Mouse (Mus musculus) midbrain, embryonic 15.5 days (tissue): Measurements from ENCODE around the gene Gm4779. TPM values are rescaled to one million over a fixed set of nuclear protein-coding genes. Genes with fewer than 3 reads are reported as not detected.
A peak's percentile ranks its signal among the peaks of the same experiment; 100 is the strongest.
"Not testable (repeated sequence)": the region's sequence is repeated elsewhere in the genome, so short reads cannot be mapped to it uniquely, and the experiment has no call there.

ENCODE experiments used
- ATAC-seq: fragments of 200-750 bp; cut with Nextera tagmentation; replicated peaks from 2 replicates; pipeline ENCODE4 v1.8.0; 2017; ENCODE audit warnings: moderate TSS enrichment
- H3K27ac ChIP-seq: fragments of 300-500 bp; sonication (generic); 2 replicates; pipeline ENCODE4 v1.5.1; 2015; ENCODE audit warnings: mild to moderate bottlenecking, inconsistent platforms
- H3K27me3 ChIP-seq: fragments of 300-500 bp; sonication (generic); replicated peaks from 2 replicates; pipeline ENCODE4 v1.6.1; 2015; ENCODE audit warnings: inconsistent platforms
- H3K36me3 ChIP-seq: fragments of 300-500 bp; sonication (generic); replicated peaks from 2 replicates; pipeline ENCODE4 v1.6.1; 2015; ENCODE audit warnings: inconsistent platforms
- H3K4me1 ChIP-seq: fragments of 300-500 bp; sonication (generic); 2 replicates; pipeline ENCODE4 v1.6.1; 2015; ENCODE audit warnings: inconsistent platforms
- H3K4me2 ChIP-seq: fragments of 300-500 bp; sonication (generic); 2 replicates; pipeline ENCODE4 v1.6.1; 2015; ENCODE audit warnings: inconsistent platforms, mild to moderate bottlenecking, moderate library complexity
- H3K4me3 ChIP-seq: fragments of 300-500 bp; sonication (generic); 2 replicates; pipeline ENCODE4 v1.5.1; 2015; ENCODE audit warnings: mild to moderate bottlenecking, inconsistent platforms
- H3K9ac ChIP-seq: fragments of 300-500 bp; sonication (generic); 2 replicates; pipeline ENCODE4 v1.6.1; 2015; ENCODE audit warnings: mild to moderate bottlenecking, inconsistent platforms
- H3K9me3 ChIP-seq: fragments of 300-500 bp; sonication (generic); 2 replicates; pipeline ENCODE4 v1.6.1; 2016; ENCODE audit warnings: inconsistent platforms
- WGBS: fragments of 180-500 bp; shearing (Covaris S2); methylation state at CpG from one replicate; pipeline ENCODE4 v1.1.7; 2015; ENCODE audit warnings: mixed read lengths; 5-methylcytosine and 5-hydroxymethylcytosine counted together
- polyA plus RNA-seq: library from polyadenylated mRNA; unstranded; fragments of >200 nt; fragmentation: Nextera tagmentation; extraction: Ambion mirVana; gene quantifications from 2 replicates; pipeline ENCODE4 v1.2.1, GENCODE M21; 2015

Gene Gm4779
- polyA plus RNA-seq: 0.08 and 0.10 TPM in 2 replicates

DNA sequence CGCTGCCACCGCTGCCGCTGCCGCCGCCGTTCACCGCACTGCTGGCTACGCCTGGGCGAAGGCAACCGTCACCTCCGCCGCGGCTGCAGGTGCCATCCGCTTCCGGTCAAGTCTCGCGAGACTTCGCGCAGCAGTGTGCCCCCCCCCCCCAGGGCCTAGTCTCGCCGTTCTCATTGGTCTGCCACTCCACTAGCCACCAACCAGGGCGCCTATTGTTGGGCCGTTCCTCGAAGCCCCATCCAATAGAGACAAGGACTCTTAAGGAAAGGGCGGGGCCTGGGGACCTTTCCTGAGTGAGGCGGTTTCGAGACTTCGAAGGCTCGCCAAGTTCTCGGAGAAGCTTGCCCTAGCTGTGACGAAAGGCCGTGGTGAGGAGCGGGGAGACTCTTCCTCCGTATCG is at the start of gene Gm4779, which contains the start of gene 8030474K03Rik:
Gene Gm4779 (minus strand): TSS at position 82 of the 400 bp plus-strand sequence.
Gene 8030474K03Rik (plus strand): TSS at position 315 of the 400 bp plus-strand sequence.
- Histone ChIP-seq H3K27ac (no peak within 1 kb of the TSS), H3K27me3 (no peaks in the 10 kb centered on the region), H3K9me3 (no peaks in the 10 kb centered on the region), H3K4me3 (no peak within 1 kb of the TSS), H3K36me3 (no peaks in the 10 kb centered on the region), H3K9ac (no peak within 1 kb of the TSS), H3K4me2 (no peak within 1 kb of the TSS), H3K4me1 (no peaks in the 10 kb centered on the region)
- ATAC-seq: no peak
- 93% methylated on average over 35 of the region's 35 CpGs for WGBS

DNA sequence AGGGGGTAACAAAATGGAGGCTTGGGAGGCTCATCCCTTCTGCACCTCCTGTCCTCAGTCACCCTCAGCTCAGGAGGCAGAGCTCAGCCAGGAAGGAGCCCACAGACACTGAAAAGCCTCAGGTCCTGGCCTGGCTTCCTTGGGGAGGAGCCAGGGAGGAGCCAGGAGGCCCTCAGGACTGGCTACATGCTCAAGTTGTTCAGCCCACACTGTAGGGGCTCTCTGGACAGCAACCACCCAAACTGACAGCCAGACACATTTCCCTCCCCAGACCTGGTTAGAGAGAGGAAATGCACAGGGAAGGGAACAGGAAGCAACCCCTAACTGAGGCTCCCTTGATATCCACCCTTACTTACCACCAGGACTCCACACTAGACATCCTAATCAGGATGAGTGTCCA is 25.8 kb upstream of the Gm4779 start:
- H3K9me3 ChIP-seq, H3K36me3 ChIP-seq, H3K27ac ChIP-seq, H3K4me1 ChIP-seq, H3K27me3 ChIP-seq, ATAC-seq, H3K9ac ChIP-seq, H3K4me2 ChIP-seq, H3K4me3 ChIP-seq: not testable (repeated sequence)

DNA sequence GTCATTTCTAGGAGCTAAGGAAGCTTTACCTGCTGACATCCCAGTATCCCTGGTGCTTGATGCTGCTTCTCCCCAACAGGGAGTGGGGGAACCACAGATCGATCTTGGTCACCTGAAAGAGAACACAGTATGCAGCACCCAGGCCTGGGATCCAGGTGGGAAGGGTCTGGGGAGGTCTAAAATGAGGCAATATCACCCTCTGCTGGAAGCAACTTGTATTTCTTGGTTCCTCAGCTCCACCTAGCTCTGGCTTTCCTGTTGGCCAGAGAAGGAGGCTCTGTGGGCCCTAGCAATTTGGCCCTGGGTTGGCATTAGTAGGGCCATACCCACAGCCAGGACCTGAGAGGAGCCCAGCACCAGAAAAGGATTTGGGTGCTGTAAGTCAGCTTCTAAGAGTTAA is 24.9 kb upstream of the Gm4779 start:
- no peak overlapping the region for H3K9ac ChIP-seq
- no peaks in the 10 kb centered on the region for H3K27me3 ChIP-seq
- no peaks in the 10 kb centered on the region for H3K36me3 ChIP-seq
- H3K4me1 ChIP-seq: no peaks in the 10 kb centered on the region
- 38% methylated on average over 1 of the region's 1 CpGs for WGBS
- no peaks in the 10 kb centered on the region for H3K9me3 ChIP-seq
- H3K27ac ChIP-seq: no peak overlapping the region
- no peak for ATAC-seq
- H3K4me2 ChIP-seq: no peak overlapping the region
- H3K4me3 ChIP-seq: no peak overlapping the region

DNA sequence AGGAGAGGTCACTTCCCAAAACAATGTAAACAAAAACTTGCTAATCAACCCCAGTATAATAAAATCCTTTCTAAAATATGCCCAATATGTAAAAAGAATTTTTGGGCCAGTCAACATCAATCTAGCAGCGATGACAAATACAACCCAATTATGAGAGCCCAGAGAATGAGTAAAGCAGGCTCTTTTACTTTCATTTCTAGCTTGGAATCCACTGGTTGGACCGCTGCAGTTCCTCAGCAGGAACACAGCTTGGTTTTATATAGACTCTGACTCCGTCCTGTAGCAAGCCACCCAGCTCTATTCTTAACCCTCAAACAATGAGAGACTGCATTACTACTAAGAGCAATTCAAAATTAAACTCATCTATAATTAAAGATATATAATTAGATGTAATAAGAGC is 17.5 kb upstream of the Gm4779 start:
- Histone ChIP-seq H3K4me2 (no peak overlapping the region), H3K27ac (no peak overlapping the region), H3K27me3 (peaks cover 2% of the 10 kb centered on the region), H3K9me3 (no peaks in the 10 kb centered on the region), H3K4me1 (no peaks in the 10 kb centered on the region), H3K4me3 (no peak overlapping the region), H3K36me3 (no peaks in the 10 kb centered on the region), H3K9ac (no peak overlapping the region)
- ATAC-seq: no peak
- 59% methylated on average over 3 of the region's 3 CpGs for WGBS

DNA sequence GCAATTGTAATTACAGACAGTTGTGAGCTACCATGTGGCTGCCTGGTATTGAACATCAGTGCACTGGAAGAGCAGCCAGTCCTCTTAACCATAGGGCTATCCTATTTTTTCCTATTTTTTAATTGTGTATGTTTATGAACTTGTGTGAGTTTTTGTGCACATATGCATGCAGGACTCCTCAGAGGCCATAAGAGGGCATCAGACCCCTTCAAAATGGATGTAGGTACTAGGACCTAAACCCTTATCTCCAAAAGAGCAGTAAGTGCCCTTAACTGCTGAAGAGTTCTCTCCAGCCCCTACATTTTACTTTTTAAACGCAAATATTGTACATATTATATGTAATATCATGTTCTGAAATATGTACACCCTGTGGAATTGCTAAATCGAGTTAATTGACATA is 11.3 kb upstream of the Gm4779 start:
- Histone ChIP-seq H3K9ac (no peak overlapping the region), H3K4me3 (no peak overlapping the region), H3K27ac (no peak overlapping the region), H3K4me2 (no peak overlapping the region), H3K9me3 (no peaks in the 10 kb centered on the region), H3K36me3 (no peaks in the 10 kb centered on the region), H3K27me3 (peaks cover 7% of the 10 kb centered on the region), H3K4me1 (no peaks in the 10 kb centered on the region)
- no peak for ATAC-seq
- WGBS: 37% methylated on average over 2 of the region's 2 CpGs

DNA sequence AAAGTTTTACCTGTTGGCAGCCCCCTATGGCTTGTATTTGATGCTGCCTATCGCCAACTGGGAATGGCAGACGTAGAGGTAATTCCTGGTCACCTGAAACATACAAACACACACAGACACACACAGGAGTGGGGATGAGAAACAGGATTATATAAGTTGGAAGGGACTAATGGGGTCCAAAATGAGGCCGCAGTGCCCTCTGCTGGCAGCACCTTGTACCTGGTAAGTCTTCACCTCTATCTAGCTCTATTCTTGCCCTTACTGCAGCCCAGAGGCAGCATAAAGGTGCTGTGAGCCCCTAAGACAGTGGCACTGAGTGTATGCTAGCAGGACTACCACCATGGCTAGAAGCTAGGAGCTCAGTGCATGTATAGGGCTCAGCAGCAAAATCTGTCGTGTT is 2.7 kb downstream of the Gm4779 start:
- WGBS: 47% methylated on average over 4 of the region's 4 CpGs
- H3K9ac ChIP-seq: no peak overlapping the region
- no peaks in the 10 kb centered on the region for H3K4me1 ChIP-seq
- no peak overlapping the region for H3K27ac ChIP-seq
- no peaks in the 10 kb centered on the region for H3K36me3 ChIP-seq
- H3K27me3 ChIP-seq: no peaks in the 10 kb centered on the region
- H3K4me3 ChIP-seq: no peak overlapping the region
- H3K4me2 ChIP-seq: no peak overlapping the region
- 0 out of 2 replicates have a peak, but pooled peaks have one; percentile 42 for ATAC-seq
- no peaks in the 10 kb centered on the region for H3K9me3 ChIP-seq

DNA sequence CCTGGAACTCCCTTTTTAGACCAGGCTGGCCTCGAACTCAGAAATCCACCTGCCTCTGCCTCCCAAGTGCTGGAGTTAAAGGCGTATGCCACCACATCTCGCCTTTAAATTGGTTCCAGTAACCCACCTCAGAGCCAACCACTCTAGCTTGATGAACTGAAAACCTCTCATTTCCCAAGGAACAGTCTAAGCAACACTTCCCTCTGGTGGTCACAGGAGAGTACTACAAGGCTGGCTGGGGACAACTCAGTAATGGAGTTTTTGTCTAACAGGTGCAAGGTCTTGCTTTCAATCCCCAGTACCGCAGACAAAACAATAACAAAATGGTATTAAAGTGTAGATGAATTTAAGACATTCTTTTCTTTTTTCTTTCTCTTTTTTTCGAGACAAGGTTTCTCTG is 22.2 kb downstream of the Gm4779 start:
- H3K9me3 ChIP-seq: no peaks in the 10 kb centered on the region
- H3K4me3 ChIP-seq: no peak overlapping the region
- H3K4me2 ChIP-seq: no peak overlapping the region
- H3K27ac ChIP-seq: no peak overlapping the region
- no peak overlapping the region for H3K9ac ChIP-seq
- H3K4me1 ChIP-seq: no peaks in the 10 kb centered on the region
- no peaks in the 10 kb centered on the region; the same call in 1 of the 2 replicates for H3K27me3 ChIP-seq
- no peaks in the 10 kb centered on the region for H3K36me3 ChIP-seq
- WGBS: 46% methylated on average over 5 of the region's 5 CpGs
- ATAC-seq: no peak

DNA sequence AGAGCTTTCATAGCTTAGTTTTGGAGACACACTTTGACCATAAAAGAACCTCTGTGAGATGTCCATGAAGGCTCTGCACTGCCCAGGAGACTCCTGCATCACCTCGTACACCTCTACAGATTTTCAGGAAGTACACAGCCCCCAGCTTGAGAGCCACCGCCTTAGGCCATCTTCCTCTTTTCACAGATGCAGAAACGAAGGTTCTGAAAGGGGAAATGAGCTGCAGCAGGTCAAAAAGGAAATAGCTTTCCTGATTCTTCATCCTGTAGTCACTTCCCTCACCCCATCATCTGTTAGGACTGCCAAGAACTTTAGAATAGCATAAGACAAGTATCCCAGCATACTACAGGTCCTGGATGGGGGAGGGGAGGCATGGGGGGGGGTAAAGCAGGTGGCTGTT is 23.9 kb downstream of the Gm4779 start:
- H3K27me3 ChIP-seq: no peaks in the 10 kb centered on the region; the same call in 1 of the 2 replicates
- WGBS: 73% methylated on average over 3 of the region's 3 CpGs
- H3K36me3 ChIP-seq: no peaks in the 10 kb centered on the region

DNA sequence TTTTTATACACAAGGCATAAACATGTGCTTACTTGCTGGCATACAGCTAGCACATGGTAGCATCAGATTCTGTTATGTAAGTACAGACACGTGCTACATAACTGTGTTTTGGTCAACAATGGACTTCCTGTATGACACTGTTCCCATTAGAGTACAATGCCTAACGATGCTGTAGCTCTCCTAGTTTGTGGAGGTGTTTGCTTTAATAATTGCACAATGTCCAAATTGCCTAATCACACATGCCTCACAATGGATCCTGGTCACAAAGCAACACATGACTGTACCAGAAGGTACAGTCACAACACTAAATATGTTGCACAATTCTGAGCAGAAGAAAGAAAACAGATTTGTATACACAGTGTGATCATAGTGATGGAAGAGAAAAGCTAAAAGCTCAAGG is 24.7 kb downstream of the Gm4779 start:
- 66% methylated on average over 2 of the region's 2 CpGs for WGBS
- H3K4me1 ChIP-seq: no peaks in the 10 kb centered on the region
- H3K4me3 ChIP-seq: no peak overlapping the region
- H3K27me3 ChIP-seq: no peaks in the 10 kb centered on the region; the same call in 1 of the 2 replicates
- H3K9ac ChIP-seq: no peak overlapping the region
- no peak overlapping the region for H3K27ac ChIP-seq
- H3K4me2 ChIP-seq: no peak overlapping the region
- H3K36me3 ChIP-seq: no peaks in the 10 kb centered on the region
- ATAC-seq: no peak
- no peaks in the 10 kb centered on the region for H3K9me3 ChIP-seq

More for the DNA sequence above, 23.9 kb downstream of the Gm4779 start:
- no peak overlapping the region for H3K9ac ChIP-seq
- no peak overlapping the region for H3K4me2 ChIP-seq
- no peak overlapping the region for H3K27ac ChIP-seq
- H3K4me1 ChIP-seq: no peaks in the 10 kb centered on the region
- H3K4me3 ChIP-seq: no peak overlapping the region
- H3K9me3 ChIP-seq: no peaks in the 10 kb centered on the region
- ATAC-seq: no peak

DNA sequence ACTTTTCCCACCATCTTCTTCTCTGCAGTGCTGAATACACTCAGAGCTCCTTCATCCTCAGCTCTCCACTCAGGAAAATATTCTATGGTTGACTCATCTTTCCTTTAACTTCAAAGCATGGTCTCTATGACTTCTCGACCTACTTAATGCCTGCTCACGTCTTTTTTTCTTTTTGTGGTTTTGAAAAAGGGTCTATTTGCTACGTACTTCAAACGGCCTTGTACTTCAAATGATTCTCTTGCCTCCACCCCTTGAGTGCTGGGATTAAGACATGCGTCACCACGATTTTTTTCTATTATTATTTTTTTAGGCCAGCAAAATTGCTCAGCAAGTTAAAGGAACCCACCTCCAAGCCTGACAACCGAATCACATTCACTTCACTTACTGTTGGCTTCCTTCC is 26.9 kb downstream of the Gm4779 start:
- no peaks in the 10 kb centered on the region for H3K9me3 ChIP-seq
- ATAC-seq: no peak
- no peak overlapping the region for H3K4me2 ChIP-seq
- WGBS: 70% methylated on average over 7 of the region's 7 CpGs
- H3K27ac ChIP-seq: no peak overlapping the region
- no peaks in the 10 kb centered on the region; the same call in 1 of the 2 replicates for H3K27me3 ChIP-seq
- no peak overlapping the region for H3K4me3 ChIP-seq
- no peak overlapping the region for H3K9ac ChIP-seq
- H3K4me1 ChIP-seq: no peaks in the 10 kb centered on the region
- no peaks in the 10 kb centered on the region for H3K36me3 ChIP-seq

DNA sequence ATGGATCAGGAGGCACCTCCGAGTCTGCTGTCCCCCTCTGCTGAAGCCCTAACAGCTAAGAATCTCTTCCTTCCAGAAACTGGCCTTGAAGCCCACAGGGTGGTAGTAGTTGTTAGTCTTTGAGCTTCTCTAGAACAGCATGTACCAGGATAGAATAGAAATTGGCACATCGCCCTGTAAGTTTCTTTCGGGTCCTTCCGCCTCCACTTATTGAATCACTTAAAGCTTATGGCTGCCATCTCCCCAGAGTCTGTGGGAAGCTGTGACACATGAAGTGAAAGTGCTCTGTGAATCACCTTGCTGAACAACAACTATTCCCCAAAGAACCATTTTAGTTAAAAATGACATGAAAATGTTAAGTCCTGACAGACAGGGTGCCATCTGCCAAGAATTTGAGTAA is 29.1 kb downstream of the Gm4779 start:
- peaks cover 4% of the 10 kb centered on the region for H3K27me3 ChIP-seq

DNA sequence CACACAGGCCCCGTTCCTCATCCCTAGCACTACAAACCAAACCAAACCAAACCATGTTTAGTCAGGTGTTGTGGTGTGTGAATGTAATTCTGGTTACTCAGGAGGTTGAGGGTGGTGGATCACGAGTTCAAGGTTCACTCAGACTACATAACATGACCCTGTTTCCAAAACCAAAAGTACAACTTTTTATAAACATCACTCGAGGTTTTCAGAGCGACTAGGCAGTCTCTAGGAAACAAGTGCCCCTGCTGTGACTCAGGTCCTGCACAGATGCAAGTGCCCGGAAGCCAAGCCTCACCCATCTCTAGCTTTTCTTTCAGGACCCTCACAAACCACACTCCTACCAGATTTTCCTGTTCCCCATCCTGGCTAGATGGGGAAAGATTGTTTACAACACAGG is 29.6 kb downstream of the Gm4779 start:
- Histone ChIP-seq H3K9ac (no peak overlapping the region), H3K4me1 (no peaks in the 10 kb centered on the region), H3K9me3 (no peaks in the 10 kb centered on the region), H3K4me2 (no peak overlapping the region), H3K4me3 (no peak overlapping the region), H3K36me3 (no peaks in the 10 kb centered on the region), H3K27me3 (peaks cover 7% of the 10 kb centered on the region), H3K27ac (no peak overlapping the region)
- WGBS: 73% methylated on average over 5 of the region's 5 CpGs
- no peak for ATAC-seq

More for the DNA sequence above, 29.1 kb downstream of the Gm4779 start:
- H3K36me3 ChIP-seq: no peaks in the 10 kb centered on the region
- H3K4me1 ChIP-seq: no peaks in the 10 kb centered on the region
- no peak overlapping the region for H3K4me3 ChIP-seq
- no peak overlapping the region for H3K4me2 ChIP-seq
- no peak for ATAC-seq
- no peak overlapping the region for H3K9ac ChIP-seq
- no peak overlapping the region for H3K27ac ChIP-seq
- H3K9me3 ChIP-seq: no peaks in the 10 kb centered on the region
- WGBS: 82% methylated on average over 4 of the region's 4 CpGs

DNA sequence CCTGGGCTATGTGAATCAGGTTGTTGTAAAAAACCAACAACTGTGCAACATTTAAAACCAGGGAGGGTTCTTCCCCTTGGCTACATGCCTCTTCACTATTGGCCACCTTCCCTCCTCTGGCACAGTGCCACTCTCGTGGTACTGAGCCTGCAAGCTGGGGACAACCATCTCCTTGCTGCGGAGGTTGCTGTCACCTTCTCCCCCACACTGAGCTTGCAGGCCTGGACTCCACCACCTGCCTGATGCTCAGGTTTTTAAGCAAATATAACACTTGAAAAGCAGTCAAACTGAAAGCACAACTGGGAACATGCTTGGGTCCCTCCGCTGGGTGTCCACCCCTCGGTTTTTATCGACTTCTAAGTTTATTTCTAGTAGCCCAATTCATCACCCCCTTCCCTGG is 39.7 kb downstream of the Gm4779 start:
- Histone ChIP-seq H3K27ac (no peak overlapping the region), H3K36me3 (no peaks in the 10 kb centered on the region), H3K4me2 (no peak overlapping the region), H3K9me3 (no peaks in the 10 kb centered on the region), H3K27me3 (peaks cover 13% of the 10 kb centered on the region; the same call in 1 of the 2 replicates), H3K9ac (no peak overlapping the region), H3K4me1 (no peaks in the 10 kb centered on the region), H3K4me3 (no peak overlapping the region)
- no peak for ATAC-seq
- WGBS: 70% methylated on average over 5 of the region's 5 CpGs
